Mouse (Mus musculus) layer of hippocampus, adult 9-10 months (tissue): ENCODE data around the gene Nrm.
A peak's percentile ranks its signal among the peaks of the same experiment; 100 is the strongest.

Experiments used
- DNase-seq: peaks from one replicate; pipeline ENCODE4 v3.0.0; 2022; ENCODE audit warnings: low spot score

Gene Nrm

DNA sequence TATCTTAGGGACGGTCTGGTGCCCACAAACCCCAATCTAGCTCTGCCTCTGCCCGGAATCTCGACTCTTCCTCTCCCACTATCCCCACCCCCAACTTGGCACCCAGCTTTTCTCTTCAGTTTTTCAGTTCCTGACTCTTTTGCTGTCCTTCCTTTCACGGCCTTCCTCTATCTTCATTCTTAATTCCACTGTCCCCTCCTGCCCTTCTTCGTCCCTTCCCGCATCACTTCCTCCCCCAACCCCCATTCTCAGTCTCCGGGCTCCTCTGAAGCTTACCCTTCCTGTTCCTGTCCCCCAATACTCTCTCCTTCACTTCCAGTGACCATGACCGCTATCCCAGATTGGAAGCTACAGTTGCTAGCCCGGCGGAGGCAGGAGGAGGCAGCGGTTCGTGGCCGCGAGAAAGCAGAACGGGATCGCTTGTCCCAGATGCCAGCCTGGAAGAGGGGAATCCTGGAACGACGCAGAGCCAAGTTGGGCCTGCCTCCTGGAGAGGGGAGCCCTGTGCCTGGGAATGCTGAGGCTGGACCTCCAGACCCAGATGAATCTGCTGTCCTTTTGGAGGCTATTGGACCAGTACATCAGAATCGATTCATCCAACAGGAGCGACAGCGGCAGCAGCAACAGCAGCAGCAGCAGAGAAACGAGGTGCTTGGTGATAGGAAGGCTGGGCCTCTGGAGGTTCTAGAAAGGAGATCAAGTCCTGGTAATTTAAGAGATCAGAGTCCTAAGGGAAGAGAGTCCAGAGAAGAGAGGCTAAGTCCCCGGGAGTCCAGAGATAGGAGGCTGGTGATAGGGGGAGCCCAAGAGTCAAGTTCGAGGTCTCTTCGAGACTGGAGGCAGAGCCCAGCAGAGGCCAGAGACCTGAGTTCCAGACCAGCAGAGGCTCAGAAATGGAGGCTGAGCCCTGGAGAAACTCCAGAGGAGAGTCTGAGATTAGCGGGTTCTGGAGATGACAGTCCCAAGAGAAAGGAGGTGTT lies 6.1 kb downstream of the Nrm start:
- DNase-seq = no peak

DNA sequence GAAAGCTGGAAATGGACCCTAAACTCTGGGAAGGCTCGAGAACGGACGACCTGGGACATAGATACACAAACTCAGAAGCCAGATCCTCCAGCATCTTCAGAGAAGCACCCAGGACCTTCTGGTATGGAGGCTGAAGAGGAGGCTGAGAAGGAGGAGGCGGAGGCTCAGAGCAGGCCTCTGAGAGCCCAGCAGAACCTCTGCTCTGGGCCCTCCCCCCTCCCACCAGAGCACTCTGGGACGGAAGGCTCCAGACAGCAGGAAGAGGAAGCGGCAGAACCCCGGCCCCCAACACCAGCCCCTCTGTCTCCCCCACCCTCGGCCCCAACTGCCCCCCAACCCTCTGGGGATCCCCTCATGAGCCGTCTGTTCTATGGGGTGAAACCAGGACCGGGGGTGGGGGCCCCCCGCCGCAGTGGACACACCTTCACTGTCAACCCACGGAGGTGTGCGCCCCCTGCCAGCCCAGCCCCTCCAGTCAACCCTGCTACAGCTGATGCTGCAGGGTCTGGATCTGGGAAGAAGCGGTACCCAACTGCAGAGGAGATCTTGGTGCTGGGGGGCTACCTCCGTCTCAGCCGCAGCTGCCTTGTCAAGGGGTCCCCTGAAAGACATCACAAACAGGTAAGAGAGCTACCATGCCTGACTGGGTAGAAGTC lies 7.2 kb downstream of the Nrm start:
- DNase-seq = no peak

DNA sequence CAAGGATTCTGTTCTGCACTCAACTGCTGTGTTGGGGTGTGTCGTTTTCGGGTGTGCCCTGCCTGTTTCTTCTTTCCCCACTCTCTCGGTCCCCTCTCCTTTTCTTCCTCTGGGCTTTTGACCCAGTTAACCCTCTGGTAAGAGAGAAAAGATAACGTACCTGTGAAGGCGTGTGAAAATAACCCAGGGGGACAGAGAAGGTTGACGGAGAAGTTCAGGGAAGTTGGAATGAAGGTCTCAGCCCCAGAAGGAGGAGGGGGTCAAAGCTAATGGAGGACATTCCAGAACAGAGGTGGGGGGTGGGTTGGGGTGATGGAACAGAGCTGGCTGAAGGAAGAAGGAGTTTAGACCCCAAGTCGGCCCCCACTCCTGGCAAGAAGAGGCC lies 7.8 kb downstream of the Nrm start:
- DNase-seq = no peak

DNA sequence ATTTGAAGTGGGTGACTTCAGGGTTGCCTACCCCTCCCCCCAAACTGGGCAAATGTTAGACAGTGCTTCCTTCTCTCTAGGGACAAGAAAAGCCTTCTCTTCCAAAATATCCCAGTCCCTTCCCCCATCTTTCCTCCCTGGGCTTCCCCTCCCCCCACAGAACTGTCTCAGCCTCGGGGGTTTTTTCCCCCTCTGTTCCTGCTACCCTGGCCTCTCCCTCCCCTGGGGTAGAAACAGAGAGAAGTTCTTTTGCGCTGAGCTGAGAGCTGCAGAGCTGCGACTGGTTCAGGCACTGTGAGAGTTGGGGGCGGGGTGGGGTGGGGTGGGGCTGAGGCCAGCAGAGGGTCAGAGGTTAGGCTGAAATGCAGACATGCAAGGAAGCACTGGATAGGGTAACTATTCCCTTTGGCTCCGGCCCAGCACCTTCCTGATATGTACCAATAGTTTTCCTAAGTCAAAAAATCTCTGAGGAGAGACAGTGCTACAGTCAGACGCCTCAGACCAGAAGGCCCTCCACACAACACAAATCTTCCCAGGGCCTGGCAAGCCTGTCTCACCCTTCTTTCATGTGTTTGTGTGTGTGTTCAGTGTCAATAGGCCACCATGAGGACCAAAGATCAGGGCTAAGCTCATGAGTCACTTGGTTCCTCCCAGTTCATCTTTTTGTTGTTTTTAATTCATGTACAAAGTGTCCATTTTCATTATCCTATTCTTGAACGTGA lies 8.4 kb downstream of the Nrm start:
- DNase-seq = no peak

DNA sequence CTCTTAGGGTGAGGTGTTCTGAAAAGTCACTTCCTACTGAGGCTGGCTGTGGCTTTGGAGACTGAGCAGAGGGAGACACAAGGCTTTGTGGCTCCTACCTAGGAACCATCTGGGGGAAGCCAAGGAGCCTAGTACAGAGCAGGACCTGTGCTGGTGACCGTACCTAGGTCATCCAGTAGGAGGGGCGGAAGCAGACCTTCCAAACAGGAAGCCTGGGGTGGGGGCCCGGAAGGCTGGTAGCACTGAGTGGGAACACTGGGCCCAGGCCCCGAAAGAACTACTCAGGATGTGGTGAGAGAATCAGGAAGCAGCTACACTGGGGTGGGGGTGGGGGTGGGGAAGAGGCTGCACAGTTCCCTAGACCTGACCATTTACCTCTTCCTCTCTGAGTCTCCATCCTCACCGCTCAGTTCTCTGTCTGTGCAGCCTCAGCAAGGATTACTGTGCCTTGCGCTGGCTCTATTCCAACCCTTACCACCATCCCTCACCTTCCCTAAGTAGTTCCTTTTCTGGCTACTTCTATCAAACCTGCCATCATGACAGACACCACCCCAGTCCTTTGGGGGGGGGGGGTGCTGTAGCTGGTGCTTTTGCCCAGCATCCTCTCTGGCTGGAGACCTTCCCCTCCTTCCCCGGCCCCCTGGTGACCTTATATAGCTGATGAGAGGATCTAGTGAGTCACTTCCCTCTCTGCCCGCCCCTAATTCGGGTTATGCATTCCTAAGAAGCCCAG lies 9.2 kb downstream of the Nrm start:
- DNase-seq = no peak

DNA sequence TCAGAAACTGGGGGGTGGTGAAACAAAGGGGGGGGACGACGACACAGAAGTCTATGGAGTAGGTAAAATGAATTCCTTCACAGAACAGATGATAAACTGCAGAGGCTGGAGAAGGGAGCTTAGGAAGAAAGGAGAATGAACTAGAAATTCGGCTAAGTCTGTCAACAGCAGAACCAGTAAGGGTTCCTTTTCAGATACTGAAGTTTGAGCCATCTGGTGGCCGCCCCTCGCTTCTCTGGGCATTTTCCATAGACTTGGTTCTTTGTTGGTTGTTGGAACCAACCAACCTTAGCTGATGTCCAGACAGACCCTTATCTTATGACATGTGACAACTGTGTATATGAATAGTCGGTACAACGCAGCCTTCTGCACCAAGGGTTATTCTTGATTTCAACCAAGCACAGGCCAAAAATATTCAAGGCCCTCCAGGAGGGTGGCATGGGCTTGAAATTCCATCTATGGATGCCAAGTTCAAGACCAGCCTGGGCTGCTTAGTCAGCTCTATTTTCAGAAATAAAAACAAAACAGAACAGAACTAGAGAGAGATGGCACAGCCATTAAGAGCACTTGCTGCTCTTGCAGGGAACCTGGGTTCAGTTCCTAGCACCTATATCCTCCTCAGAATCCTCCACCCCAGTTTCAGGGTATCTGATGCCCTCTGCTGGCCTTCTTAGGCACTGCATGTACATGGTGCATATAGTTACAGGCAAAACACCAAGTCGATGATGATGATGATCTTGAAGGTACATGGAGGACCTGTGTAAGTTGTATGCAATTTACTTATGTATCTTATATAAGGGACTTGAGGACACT lies 10.0 kb downstream of the Nrm start:
- DNase-seq = no peak

DNA sequence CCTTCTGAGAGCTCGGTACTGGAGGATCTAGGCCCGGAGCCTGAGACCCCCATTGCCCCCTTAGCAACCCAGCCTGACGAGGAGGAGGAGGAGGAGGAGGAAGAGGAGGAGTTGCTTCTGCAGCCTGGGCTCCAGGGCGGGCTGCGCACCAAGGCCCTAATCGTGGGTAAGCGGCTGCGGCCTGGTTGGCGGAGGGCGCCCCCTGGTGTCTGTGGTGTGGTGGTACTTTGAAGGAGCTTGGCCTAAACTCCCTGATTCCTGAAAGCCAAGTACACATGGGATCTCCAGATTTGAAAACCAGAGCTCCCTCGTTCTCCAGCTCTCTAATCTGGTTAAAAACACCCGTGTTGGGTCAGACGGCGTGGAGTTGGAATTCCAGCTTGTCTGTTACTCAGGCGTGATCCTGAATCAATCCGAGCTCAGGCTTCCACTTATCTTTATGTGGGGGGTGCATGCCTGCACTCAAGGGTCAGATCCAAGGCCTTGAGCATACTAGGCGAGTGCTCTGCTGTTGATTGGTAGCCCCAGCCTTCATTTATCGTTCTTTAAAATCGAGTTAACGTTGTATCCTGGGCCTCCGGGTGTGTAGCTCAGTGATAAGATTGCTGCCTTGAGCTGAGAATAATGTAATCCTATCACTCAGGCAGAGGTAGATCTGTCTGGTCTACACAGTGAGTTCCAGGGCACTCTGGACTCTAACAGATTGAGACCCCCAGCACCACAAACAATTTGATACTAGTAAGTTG lies 12.8 kb downstream of the Nrm start:
- no peak for DNase-seq

DNA sequence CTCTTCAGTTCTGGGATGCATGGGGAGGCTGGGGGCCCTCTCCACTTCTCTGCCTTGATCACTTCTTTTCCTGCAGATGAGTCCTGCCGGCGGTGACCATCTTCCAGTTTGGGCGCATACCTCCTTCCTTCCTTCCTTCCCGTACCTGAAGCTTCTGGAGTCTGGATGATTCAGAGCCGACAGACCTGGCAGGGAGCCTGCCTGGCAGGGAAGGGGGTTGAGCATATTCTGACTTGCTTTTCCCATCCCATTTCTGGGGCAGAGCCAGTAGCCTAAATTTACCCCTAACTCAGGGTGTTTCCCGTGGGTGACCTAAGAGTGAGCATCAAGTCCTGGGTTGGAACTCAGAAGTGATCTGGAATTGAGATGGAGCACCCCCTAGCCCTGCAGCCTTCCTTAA lies 13.6 kb downstream of the Nrm start:
- no peak for DNase-seq

DNA sequence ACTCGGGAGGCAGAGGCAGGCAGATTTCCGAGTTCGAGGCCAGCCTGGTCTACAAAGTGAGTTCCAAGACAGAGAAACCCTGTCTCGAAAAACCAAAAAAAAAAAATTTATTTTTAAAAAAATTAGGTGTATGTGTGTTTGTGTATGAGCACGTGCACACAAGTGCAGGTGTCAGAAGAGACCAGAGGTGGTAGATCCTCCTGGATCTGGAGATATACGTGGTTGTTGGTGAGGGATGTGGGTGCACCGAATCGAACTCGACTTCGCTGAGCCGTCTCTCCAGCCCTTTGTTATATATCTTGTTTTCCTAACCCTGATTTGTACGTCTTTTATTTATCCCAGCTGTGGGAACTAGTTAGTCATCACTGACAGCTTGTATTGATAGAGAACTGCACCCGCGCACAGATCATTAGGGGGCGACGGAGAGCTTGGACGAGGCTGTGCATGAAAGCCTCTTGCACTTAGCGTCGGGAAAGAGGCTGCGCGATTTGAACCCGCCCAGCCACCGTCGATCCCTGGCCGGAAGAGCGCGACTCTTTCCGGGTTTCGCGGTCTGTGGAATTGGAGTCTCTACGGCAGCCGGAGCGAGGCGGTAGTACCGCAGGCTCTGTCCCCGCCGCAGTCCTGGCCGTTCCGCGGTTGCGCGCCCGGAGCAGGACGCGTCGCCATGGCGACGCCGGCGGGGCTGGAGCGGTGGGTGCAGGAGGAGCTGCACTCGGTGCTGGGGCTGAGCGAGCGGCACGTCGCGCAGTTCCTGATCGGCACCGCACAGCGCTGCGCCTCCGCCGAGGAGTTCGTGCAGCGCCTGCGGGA lies 18.3 kb downstream of the Nrm start, which contains the start of gene Dhx16:
Gene Dhx16, plus strand, starts transcription at position 575 of the 813 bp plus-strand sequence.
- peak; percentile 93 for DNase-seq

DNA sequence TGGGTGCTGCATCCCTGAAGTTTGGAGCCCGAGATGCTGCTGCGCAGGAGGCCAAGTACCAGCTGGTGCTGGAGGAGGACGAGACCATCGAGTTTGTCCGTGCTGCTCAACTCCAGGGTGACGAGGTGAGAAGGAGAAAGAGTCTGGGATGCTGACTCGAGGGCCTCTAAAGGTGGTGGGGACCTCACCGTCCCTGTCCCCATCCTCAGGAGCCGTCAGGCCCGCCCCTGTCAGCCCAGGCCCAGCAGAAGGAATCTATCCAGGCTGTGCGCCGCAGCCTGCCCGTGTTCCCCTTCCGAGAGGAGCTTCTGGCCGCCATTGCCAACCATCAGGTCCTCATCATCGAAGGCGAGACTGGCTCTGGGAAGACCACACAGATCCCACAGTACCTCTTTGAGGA lies 21.8 kb downstream of the Nrm start:
- no peak for DNase-seq

DNA sequence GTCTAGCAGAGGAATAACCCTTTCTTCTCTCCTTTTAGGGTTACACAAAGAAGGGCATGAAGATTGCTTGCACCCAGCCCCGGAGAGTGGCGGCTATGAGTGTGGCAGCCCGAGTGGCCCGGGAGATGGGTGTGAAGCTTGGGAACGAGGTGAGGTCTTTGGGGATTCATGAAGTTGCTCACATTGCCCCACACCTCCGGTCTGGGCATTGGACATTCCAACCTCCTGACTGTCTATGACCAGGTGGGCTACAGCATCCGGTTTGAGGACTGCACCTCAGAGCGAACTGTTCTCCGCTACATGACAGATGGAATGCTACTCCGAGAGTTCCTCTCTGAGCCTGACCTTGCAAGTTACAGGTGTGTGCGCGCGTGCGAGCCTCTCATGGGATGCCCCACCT lies 22.7 kb downstream of the Nrm start:
- DNase-seq = no peak

DNA sequence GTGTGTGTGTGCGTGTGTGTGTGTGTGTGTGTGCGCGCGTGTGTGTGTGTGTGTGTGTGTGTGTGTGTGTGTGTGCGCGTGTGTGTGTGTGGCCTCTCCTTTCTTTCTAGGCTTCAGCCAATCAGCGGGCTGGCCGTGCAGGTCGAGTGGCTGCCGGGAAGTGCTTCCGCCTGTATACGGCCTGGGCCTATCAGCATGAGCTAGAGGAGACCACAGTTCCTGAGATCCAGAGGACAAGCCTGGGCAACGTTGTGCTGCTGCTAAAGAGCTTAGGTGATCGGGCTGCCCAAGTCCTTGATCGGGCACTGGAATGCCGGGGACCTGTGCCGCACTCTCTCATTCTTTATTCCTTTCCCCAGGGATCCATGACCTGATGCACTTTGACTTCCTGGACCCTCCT lies 26.6 kb downstream of the Nrm start:
- no peak for DNase-seq

DNA sequence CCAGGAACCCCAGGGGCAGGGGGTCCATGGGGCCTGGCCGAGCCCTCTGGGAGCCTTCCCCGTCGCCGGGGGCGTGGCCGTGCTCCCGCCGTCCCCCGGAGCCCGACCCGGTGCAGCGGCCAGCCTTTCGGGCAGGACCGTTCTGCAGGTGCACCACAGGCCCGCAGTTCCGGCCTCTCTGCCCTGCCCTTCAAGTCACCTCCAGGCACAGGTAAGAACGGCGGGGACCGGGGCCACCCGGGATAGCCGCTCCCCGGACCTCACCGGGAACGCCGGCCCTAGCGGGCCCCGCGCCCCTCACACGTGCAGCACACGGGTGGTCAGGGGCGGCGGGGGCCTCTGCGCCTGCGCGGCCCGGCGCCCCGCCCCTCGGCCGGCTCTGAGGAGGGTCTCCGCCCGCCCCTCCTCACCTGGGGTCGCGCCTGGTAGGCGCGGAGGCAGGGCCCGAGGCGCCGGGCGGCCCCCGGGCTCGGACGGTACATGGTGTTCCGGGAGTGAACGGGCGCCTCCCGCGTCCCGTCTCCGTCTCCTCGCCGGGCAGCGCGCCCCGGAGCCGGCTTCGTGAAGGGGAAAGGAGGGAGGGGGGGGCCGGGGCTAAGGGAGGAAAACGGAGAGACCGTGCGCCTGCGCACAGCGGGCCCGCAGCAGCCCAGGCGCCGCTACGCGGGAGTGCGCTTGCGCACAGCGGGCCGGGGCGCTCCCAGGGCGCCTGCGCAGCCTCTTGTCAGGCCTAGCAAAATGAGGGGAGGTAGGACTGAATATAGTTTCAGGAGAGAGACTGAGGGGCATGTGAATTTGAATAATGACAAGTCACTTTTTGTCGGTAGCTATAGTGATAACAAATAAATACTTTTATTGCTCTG lies 35.9 kb downstream of the Nrm start, which contains the start of gene 2310061I04Rik:
Gene 2310061I04Rik, minus strand, starts transcription at position 651 of the 863 bp plus-strand sequence.
- peak; percentile 60 for DNase-seq

DNA sequence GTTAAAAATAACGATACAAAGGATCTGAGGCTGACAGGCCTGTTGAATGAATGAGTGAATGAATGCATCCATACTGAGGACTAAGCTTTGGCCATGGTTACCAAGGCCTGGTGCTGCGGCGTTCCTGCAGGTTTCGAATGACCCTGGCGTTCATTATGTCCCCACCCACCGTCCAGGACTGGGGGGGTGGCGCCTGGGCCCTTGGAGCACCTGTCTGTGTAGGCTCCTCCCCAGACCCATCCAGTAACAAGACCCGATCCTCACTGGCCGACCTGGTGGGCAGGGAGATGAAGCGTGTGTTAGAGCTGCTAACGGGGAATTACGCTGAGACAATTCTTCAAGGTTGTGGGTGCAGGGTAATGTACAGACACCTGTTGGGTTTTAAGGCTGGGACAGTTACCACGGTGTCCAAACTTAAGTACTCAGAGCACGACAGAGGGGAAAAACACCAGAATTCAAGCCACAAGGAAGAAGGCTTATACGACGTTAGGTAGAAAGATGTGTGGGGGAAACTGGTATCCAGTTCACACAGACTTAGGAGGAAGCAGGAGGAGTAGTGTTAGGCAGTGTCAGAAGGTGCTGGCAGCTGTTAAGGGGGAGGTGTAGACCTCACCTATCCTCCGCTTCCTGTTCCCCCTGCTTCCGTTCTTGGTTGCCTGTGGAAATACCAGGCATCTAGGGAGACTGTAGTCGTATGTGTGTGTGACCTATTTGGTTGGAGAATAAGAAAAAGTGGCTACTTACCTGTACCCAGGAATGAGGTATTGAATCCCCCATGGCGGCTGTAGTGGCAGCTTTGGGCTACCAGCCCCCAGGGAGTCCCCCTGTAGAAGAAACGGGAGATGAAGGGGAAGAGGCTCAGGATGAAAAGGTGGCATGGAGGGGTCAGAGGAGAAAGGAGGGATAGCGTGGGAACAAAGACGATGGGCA lies 36.8 kb downstream of the Nrm start:
- DNase-seq = no peak

DNA sequence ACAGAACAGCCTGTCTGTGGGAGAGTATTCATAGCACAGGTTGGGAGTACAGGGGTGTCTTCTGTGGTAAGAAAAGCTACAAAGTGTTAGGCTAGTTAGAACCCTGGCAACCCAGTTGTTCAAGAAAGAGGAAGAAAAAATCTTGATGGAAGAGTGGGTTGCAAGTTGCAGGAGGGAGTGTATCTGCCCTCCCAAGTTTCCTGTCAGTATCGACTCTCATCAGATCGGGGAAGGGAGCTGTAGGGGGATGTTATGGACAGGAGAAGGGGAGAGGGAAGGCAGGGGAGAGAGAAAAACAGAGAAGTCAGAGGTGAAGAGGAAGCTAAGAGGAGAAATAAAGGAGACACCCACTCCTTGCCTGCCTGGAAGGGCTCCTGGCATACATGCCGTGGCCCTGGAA lies 39.5 kb downstream of the Nrm start:
- DNase-seq = no peak

DNA sequence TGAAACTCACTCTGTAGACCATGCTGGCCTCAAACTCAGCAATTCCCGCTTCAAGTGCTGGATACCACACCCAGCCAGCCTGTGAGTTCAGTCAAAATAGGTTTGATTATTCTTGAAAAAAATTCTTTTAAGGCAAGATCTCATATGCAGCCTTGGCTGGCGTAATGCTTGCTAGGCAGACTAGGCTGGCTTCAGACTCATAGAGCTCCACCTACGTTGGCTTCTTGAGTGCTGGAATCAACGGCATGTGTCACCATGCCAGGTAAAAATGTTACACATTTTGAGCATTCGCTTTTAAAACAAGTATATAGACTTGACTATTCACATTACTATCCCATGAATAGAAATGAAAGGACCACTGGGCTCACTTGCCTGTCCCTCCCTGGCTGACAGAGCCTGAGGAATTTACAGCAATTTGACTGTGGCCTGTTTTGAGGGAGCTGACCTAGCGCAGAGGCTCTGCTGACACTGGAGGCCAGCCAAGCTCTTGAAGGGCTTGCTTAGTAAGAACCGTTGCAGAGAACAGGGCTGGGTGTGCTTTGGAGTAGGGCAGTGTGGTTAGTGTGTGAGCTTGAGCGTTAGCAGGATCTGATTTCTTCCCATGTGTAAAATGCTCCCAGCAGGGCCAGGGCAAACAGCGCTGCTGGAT lies 42.3 kb downstream of the Nrm start:
- no peak for DNase-seq

DNA sequence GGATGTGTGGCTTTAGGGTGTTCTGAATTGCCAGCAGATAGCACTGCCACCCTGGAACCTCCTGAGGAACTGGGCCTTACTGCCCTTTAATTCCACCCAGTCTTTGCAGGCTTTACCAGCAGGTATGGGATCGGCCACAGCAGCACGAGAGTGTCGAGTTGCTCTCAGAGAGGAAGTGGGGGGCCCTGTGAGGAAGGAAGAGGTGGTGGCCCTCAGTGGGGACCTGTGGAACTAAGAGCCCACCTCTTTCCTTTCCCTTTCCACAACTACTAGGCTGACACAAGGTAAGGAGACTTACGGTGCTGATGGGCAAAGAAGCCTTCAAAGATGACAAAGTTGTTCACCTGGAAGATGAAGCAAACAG lies 42.9 kb downstream of the Nrm start:
- DNase-seq = no peak
